Mouse (Mus musculus) c-Kit-negative CD71-positive TER-119-positive erythroid progenitor cells, embryonic 14.5 days (primary cell): ENCODE measurements around the gene Slc43a1.
"Not testable (repeated sequence)": the region's sequence is repeated elsewhere in the genome, so short reads cannot be mapped to it uniquely, and the experiment has no call there.

Experiments
- DNase-seq: peaks from one replicate; pipeline ENCODE4 v3.0.0-alpha.2; 2013; ENCODE audit warnings: low read depth, low spot score

The Slc43a1 gene

DNA sequence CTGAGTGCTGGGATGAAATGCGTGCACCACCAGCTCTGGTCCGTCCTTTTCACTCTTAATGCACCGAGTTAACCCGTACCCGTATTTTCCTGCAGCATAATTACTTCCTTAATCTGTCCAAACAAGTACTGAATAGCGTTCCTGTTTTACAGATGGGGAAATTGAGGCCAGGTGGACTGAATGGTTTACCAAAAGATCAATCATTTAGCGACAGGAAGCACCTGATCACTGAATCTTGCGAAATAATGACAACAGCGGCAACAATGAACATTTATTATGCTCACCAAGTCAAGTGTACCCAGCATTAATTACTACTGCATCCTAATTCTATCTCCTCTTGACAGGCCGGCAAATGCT lies at the start of gene Slc43a1:
Gene Slc43a1, plus strand, starts transcription at position 258 of the 357 bp plus-strand sequence.
- DNase-seq = no peak

DNA sequence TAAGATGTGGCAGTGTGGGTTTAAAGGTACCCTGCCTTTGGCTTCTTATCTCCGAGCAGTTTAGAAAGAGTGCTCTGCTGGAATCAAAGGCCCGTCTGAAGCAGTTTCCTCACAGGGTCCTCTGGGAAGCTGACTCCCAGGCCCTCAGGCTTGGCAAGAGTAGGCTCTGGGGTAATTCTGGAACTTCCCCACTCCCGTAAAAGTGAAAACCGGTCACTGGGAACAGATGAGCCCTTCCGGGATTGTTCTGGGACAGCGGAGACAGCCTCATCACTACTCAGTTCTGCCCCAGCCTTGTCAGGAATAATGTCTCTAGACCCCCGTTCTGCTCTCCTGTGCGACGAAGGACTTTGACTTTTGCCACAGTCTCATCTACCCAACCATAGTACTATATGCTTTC lies 48.2 kb upstream of the Slc43a1 start:
- no peak for DNase-seq

DNA sequence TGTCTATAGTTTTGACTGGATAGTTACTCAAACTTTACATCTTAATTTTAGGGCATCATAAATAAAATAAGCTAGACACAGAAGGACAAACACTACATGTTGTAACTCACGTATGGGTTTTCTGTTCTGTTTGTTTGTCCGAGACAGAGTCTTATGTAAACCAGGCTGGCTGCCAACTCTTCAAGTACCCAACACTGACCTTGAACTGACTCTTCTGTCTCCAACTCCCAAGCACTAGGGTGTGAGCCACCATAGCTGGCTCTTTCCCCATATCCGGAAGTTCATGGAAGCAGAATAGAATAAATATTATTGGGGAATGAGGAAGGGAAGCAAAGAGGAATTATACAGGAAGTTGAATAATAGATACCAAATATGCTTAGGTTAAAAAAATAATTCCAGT lies 46.1 kb upstream of the Slc43a1 start:
- no peak for DNase-seq

DNA sequence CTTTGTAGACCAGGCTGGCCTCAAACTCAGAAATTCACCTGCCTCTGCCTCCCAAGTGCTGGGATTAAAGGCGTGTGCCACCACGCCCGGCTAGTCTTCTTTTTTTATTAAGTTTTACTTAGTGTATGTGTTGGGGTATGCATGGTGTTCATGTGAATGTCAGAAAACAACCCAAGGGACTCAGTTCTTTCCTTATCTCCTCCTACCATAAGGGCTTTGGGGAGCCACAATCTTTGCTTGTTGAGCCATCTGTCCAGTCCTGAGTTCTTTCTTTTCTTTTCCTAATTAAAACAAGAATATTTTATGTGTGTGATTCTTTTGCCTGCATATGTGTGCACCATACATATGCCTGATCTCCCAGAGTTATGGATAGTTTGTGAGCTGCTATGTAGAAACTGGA lies 45.5 kb upstream of the Slc43a1 start:
- DNase-seq = peak; percentile 48

DNA sequence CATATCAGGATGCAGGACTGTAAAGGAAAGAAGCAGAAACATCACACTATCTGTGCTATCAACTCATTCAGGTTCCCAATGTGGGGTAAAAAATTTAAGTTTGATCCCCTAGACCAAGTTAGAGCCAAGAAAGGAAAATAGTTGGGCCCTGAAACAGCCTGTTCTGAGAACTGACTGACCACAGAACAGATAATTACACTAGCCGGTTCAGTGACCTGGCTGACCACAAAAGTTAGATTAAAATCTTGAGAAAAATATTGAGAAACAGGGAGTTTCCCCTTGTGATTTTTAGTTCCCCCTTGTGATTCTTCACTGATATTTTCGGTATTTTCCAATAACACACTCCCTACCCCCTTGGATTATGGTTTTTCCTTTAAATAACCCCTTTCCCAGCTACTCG lies 44.8 kb upstream of the Slc43a1 start:
- no peak for DNase-seq

DNA sequence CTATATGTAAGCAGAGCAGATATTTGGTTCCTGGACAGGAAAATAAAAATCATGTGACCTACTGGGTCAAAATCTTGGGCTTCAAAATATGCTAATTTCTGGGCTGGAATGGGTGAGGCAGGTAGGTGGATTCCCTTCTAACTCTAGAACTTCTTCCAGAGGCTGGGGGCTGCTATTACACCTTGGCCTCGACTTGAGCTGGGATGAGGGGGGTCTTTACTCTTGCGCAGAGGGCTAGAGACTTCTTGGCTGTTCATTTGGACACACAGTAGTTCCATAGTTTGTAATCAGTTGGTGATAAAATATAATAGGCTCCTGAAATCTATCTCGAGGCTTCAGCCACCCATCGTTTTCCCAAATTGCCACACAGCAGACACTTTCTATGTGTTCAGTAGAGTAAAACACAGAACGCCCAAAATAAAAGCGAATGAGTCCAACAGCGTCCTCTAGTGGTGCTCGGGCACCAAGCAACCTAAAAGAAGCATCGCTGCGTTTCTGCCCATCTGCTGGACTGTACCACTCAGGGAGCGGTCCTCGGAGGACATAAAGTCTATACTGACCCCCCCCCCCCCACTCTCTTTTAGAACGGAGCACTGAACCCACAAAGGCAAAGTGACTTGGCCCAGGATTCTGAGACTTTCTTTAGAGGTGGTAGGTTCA lies 40.7 kb upstream of the Slc43a1 start:
- peak; percentile 90 for DNase-seq

DNA sequence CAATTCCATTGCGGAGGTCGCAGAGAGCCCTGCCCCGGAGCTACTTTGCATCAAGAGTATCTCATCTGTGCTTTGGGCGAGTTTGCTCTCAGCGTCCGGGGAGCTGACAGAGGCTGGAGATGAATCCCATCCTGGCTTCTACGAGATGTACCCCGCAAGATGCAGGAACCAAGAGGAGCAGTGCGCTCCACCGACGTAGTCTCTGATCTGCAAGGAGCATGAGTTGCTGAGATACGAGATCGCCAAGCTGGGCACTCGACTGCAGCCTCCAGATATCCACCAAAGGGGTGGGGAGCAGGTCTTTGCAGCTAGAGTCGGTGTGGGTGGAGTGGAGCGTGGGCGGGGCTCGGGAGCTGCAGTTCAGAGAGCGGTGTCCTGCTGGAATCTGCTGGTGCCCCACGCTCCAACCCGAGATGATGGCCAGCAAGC lies 40.1 kb upstream of the Slc43a1 start, which contains the start of gene Ube2l6:
Gene Ube2l6, plus strand, starts transcription at position 336 of the 429 bp plus-strand sequence.
- peak; percentile 90 for DNase-seq

DNA sequence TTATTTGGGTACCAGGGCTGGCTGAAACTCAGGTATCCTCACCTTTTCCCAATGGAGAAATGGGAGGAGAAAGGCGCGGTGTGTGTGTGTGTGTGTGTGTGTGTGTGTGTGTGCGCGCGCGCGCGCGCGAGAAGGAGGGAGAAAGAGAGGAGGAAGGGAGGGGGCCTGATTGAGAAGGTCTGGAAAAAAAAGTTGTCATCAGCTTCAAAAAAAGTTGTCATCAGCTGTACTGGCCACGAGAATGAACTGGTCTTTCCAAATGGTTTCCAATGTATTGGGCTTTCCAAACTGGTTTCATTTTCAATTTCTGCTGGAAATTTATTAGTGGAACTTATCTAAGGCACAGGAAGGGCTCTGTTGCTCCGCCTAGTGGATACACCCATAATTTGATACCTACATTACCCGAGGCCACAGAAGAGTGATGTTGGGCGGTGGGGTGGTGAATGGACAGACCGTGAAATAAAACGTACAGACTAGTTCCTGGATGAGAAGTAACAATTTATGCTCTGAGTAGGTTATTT lies 39.5 kb upstream of the Slc43a1 start:
- DNase-seq = peak; percentile 80

DNA sequence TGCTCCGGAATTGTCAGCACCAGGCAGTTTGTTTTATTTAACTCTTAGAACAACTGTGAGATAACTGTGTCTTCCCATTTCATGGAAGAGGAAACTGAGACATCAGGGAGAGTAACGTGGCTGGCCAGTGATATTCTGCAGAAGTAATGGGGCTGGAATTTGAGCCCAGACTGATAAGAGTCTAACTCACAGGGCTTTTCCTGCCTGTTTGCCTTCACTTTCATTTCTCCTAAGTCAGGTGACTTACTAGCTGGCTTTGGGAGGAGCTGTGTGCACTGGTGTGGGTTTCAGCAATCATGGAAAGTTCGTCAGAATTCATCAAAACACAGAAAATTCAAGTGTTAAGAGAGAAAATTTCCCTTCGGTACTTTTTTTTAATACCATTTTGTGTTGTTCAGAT lies 38.3 kb upstream of the Slc43a1 start:
- DNase-seq = peak; percentile 65

DNA sequence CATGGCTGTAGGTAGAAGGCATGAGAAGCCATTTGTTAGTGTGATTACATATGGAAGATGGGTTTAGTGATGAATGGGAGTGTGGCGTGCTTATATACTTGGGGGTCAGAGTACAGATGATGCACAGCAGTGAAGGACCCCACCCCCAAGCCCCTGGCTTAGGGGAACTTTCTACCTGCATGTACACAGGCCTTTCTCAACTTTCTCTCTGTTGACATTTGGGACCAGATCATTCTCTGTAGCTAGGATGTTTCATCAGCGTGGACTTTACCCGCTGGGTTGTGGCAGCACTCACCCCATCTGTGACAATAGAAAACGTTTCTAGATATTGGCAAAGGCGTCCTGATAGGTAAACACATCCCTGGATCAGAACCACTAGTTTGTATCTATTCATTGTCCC lies 37.4 kb upstream of the Slc43a1 start:
- not testable (repeated sequence) for DNase-seq

DNA sequence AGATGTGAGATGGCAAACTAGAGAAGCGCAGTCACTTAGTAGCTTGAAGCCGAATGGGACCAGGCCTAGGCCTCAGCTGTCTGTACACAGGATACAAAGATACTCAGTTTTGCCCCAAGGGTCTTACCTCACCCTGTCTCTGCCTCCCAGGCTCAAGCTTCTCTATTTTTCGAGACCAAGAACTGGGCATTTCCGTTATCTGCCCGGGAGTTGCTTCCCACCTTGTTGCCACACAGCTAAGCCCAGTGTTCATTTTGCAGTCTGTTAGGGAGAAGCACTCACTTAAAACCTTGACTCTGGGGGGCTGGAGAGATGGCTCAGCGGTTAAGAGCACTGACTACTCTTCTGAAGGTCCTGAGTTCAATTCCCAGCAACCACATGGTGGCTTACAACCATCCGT lies 34.7 kb upstream of the Slc43a1 start:
- no peak for DNase-seq

DNA sequence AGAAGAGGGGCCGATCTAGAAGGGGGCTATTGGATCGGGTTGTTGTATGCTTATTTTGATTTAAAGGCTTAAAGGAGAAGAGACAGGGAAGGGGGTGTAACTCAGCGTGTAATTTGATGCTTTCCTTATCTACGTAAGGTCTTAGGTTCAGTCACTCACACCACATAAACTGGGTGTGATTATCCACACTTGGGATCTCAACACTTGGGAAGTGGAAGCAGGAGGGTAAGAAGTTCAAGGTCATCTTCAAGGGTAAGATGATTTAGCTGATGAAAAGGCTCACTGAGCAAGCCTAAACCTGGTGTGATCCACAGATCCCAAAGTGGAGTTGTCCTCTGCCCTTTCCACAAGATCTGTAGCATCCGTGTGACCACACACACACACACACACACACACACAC lies 32.1 kb upstream of the Slc43a1 start:
- DNase-seq = no peak

DNA sequence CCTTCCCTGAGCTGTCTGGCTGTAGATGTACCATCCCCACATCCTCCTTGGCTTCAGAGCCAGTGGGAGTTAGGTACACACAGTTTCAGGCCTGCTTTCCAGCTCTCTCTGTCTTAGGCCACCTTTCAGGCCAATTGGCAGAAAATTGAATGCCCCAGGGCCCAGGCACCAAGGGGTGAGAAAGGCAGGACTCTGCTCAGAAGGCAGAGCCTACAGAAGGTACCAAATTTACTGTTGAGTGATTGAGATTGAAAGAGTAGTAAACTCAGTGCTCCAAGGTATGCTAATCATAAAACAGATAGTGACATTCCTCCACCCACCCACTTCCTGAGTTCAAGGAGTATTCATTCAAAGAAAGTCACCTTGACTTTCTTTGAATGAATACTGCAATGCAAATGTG lies 29.3 kb upstream of the Slc43a1 start:
- DNase-seq = no peak

DNA sequence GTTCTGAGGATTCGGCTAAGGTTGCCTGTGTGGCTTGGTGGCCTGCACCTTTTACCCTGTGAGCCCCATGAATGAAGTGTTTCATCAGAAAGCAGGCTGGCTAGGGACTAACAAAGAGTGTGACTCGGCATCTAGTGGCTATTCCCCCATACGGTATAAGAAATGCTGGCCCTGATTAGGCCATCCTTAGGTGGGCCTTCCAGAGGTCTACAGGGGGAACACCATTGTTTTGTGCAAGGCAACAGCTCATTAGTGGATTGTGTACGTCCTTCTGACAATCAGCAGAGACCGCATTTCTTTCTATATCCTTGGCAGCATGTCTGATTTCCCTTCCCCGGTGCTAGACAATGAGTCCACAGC lies 28.1 kb upstream of the Slc43a1 start:
- DNase-seq = no peak

DNA sequence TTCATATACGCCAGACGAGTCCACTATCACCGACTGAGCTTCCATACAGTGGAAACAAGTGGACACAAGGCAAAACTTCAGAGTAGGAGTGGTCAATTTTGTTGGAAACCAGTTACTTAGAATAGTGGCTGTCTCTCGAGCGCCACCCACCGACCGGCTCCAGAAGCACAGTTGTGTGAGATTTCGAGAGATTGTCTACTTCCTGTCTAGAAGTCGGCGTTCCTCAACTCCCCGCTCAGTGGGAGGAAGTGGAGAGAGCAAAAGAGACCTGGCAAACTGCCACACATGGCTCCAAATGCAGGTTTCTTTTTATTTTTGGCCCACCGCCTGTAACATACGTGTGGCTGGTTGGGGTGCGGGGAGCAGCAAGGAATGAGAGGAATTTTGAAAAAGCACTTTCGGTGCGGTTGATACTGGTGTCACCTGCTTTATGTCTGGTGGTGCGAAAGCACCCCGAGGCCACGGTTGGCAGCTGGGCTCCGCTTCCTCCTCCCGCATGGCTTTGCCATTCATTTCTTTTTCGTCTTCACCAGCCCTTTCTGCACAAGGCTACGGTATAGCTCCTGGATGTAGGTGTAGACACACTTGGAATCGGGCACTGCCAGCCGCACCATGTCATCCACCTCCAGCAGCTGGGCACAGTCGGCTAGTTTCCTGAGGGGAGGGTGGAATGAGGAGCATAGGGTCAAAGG lies 27.6 kb upstream of the Slc43a1 start:
- DNase-seq = peak; percentile 69

DNA sequence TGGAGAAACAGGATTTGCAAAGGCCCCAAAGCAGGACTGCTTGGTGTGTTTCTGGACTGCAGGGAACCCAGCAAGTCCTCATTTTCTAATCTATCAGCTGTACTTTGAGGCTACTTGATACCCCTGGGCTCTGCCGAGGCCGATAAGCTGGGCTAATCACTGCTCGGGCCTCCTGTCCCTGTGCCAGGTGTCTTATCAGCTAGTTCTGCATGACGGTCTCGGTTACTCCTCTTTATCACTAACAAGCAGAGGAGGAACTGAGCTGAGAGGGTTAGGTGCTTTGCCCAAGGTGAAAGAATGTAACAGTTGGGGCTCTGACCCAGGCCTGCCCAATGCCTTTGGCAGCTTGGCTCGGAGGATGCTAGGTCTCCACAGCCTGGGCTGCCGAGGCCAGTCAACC lies 26.8 kb upstream of the Slc43a1 start:
- peak; percentile 87 for DNase-seq

DNA sequence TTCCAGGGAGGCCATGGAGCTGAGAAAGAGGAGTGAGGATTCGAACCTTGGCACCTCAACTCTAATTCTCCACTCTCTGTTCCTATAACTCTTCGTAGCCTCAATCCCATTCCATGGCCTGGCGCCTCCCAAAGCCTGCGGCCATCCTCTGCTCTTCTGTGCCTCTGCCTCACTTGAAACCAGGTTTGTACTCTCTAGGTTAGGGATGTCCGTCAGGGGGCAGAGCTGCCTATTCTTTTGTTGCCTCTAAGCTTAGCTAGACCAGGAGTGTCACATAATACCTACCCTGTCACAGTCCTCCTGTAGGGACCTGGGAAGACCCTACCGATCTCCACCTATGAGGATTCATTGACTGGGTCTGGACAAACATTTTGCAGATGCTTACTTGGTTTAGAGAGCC lies 26.0 kb upstream of the Slc43a1 start:
- no peak for DNase-seq

DNA sequence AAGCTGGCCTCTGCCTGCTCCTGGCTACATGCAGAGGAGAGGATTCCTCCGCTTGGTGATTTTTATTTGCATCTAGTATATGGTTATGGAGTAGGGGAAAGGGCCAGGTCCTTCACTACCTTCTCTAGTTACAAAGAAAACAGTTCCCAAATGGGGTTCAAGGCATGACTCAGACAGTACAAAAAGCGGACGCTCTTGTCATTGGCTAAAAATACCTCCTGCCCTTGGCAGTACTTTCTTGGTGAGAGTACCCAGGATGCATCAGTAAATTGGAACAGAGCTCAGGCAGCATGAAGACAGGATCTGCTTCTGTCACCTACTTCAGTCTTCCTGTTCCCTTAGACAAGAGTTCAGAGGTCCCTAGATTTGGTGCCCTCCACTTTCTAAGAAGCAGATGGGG lies 18.8 kb upstream of the Slc43a1 start:
- DNase-seq = no peak

DNA sequence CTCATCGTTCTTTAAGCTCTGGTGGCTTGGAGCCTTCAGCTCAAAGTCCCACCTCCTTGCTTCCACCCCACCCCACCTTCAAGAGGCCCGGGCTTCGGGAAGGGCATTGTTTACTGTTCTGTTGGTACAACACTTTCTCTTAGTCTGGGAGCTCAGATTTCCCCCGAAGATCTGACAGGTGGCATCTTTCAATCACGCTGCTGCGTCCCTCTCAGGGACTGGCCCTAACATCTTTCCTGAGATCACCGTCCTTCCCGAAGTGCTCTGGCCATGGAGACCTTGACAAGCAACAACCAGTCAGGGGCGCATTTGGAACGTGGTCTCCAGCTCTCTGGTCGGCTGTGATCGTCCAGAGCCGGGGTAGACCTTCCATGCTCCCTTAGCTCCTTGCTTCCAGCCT lies 16.1 kb upstream of the Slc43a1 start, which contains the start of gene Smtnl1:
Gene Smtnl1, minus strand, starts transcription at position 101 of the 400 bp plus-strand sequence.
- DNase-seq = no peak

DNA sequence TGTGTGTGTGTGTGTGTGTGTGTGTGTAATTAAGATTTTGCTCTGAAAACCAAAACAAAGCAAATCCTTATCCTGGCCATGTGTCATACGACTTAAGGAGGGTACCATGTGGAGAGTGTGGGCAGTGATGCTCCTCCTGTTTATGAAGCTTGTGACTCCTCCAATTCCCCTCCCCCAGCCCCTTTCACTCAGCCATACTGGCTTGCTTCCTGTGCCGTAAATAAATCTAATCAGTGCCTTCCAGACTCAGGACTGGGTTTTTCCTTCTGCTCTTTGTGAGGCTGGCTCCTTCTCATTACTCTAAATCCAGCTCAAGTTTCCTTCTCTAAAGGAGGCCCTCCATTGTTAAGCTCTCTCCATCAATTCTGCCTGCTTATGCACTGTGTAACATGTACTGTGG lies 15.4 kb upstream of the Slc43a1 start:
- no peak for DNase-seq

DNA sequence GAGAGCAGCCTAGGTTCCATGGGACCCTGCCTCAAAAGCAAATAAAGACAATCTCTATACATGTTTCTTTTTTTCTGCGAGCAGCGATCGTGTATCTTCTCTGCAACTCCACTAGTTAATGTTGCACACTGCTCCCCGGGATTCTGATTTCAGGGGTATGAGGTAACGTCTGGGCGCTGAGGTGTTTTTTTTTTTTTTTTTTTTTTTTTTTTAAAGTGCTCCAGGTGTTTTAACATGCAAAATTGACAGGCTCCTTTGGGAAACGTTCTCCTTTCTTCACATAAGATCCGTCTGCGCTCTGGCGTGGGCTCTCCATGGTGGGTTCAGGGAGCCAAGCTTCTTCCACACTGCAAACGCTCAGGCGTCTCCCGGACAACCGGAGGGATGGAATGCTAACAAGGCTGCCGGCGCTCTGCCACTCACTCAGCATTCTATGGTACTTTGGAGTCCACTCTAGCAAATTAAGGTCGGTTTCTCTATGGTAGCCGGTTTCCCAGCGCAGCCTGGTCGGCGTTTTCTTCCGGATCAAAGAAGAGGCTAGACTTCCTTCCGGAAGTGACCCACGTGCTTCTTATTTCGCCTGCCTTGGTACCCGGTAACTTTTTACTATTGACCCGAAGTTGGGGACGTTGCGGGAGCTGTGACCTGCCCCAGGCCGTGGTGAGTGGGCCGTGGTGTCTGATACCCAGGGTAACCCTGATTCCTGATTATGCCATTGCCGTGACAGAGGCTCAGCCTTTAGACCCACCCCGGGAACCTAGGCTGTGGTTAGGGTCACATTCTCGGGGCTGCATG lies 12.0 kb upstream of the Slc43a1 start, which contains the start of gene Timm10:
Gene Timm10, plus strand, starts transcription at position 510 of the 795 bp plus-strand sequence.
- DNase-seq = peak; percentile 85

DNA sequence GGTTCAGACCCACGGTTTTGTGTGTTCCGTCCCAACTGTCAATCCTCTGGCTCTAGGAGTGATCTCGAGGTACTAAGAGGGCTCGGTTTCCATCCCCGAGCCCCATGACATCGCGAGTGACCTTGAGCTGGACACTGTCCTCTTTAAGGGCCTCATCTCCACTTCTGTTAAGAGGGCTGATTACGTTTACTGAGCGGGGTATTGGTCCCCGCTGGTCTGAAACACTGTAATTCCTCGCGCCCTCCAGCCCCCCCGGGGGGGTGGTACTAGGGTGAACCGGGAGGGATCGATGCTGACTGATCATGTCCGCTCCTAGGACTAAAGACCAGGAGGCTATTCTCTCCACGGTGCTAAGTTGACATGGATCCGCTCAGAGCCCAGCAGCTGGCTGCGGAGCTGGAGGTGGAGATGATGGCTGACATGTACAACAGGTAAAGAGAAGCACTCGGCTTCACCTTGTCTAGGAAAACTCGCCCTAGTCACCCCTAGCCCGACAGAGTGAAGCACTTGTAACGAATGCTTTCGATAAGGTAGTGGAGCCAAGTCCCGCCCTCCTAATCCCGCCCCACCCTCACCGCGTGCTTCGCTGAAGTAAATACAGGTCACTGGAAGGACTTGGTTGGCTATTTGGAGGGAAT lies 11.2 kb upstream of the Slc43a1 start:
- DNase-seq = peak; percentile 68
